Mouse (Mus musculus) G1E-ER4 (cell line): ENCODE results near the gene Fam110a. TPM values are rescaled to one million over a fixed set of nuclear protein-coding genes. Genes with fewer than 3 reads are reported as not detected.

Experiments used
- GATA1 ChIP-seq: IDR thresholded peaks from one replicate; pipeline ENCODE4 v1.8.0; 2012; ENCODE audit warnings: low read length, inconsistent platforms
- polyA plus RNA-seq: library from polyadenylated mRNA; stranded (reverse); fragments of >175 nt; gene quantifications from 2 replicates; pipeline ENCODE4 v1.2.3, GENCODE M21; 2012

The Fam110a gene
- polyA plus RNA-seq, 1 experiment, result 22.6 TPM

DNA sequence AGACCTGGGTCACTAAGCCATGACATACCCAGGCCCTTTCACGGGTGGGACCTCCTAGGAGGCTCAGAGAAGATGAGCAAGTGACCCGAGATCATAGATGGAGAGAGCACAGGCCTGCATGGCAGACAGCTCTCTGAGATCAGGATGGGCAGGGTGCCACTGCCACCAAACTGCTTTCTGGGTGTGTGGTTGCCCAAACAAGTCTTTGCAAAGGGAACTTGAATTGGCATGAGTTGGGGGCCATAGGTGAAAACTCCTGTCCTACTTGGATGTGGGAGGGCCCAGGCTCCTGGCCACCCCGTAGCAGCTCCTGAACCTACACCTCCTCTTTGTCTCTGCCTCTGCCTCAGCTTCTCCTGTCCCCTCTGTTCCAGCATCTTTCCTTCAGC is 20.3 kb upstream of the Fam110a start:
- TF ChIP-seq GATA1, result no peak

DNA sequence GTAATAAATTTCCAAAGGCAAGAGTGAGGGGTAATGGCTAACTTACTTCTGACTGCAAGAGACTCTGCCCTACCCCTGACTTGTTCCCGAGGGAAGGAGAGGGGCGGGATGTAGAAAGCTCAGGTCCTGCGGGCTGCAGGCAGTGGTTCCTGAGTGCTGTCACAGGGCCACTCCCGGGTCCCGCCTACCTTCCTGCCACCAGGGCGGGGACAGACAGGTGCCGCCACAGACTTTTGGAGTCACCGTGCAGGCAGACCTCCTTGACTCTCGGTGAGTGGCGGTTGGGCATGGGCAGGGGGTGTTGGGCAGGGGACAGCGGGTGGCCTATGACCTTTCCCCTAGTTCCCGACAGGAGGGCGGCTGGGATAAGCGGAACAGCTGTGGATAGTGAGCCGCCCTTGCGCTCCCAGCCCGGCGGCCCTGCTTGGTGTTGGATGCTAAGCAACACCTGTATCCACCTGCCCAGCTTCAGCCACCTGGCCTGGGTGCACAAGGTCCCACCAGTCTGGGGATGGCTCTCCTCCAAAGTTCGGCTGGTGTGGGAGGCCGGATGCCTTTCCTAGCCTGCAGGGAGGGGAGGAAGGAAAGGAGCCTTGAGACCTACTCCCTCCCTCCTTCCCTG is 19.8 kb upstream of the Fam110a start:
- TF ChIP-seq GATA1, result no peak

- no peak for TF ChIP-seq GATA1
Measured at GRCm38 (mm10) chr2:151998932-151999331, 18.9 kb upstream of the Fam110a start.

DNA sequence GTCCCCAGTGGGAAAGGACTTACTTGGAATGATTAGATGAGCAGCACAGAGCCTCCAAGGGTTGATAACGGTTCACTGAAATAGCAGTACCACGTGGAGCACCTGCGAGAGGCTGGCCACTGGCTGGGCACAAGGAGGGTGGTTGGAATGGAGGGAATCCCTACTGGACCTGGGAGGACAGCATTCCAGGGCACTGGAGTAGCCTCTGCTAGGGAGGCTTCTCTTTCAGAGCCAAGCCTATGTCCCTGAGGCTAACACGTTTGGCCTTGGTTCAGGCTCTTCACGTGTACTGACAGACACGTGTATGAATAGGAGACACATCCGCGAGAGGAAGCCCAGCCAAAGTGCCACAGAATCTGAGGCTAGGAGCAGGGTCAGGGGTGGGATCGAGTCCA is 18.5 kb upstream of the Fam110a start:
- TF ChIP-seq GATA1, result no peak

- no peak for TF ChIP-seq GATA1
Measured at GRCm38 (mm10) chr2:151997776-151998504, 17.9 kb upstream of the Fam110a start.

DNA sequence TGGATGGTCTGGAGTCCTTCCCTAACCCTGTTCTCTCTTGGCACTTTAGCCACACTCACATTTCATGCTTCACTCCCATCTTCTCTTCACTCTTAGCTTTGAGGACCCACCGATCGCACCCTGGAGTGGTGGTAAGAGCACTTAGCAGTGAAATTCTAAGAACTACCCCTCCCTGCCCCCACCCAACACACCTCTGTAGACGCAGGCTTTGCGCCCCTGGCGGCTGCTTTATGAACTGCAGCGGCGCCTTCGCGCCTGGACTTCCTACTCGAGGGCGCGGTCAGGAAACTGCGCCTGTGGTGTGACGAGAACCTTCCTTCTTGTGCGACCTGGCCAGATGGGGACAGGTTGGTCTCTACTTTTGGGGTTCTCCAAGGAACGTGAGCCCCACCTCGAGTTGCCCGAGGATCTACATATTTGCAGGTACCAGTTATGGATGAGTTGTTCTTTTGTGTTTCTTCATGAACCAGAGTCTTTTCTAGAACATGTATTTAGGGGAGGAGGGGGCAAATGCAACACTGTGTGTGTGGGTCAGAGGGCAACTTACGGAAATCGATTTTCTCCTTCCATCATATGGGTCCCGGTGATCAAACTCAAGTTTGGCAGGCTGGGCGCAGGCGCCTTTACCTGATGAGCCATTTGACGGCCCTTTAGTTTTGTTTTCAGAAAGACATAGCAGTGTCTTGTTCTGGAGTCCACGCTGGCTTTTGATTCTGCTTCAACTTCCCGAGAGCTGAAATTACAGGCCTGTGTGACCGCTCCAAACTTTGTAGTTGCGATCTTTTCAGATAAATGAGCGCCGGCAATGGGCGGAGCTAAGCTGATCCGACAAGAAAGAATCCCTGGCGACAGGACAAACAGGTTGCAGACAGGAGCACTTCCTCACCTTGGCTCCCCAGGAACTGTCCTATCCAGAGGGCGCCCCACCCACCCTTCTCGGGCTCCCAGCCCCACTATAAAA is 16.5 kb upstream of the Fam110a start, which contains the start of gene Slc52a3:
TSS of gene Slc52a3 (plus strand) at position 283 of the 961 bp plus-strand sequence.
- TF ChIP-seq GATA1, result no peak

- no peak for TF ChIP-seq GATA1
Measured at GRCm38 (mm10) chr2:151994350-151995122, 14.5 kb upstream of the Fam110a start.

DNA sequence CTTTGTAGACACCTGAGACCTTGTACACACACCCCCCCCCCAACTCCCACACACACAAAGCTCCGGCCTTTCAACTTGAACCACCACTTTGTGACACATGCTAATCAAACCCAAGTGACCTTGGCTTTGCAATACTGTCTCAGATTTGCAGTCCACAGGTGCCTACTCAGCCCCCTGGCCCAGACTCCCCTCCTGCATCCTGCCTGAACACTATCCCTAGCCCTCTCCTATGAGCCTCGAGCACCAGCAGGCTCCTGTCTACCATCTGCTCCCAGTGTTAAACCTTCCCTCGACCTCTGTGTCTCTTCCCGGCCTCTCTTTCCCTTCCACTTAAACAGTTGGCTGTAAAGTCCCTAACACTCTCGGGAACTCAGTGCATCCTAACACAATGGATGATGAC is 11.4 kb upstream of the Fam110a start:
- TF ChIP-seq GATA1, result no peak

DNA sequence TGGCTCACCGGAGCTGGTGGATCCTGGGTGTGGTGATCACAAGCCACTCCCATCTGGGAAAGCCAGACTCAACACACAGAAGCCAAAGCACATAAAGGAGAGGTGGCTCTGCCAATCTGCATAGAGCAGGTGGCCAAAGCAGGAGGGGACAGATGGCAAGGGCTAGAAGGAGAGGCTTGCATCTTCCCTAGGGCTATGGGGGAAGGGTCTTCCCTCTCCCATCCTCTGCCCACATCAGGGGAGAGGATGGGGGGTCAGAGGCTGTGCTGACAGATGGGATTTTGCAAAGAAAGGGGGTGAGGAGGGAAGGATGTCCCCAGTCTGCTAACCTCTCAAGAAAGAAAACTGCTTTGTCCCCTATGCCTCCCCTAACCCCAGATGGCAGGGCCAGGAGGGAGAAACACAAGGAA is 11.0 kb upstream of the Fam110a start:
- TF ChIP-seq GATA1, result no peak

GRCm38 (mm10) chr2:151988978-151989377 is 9.0 kb upstream of the Fam110a start:
- no peak for TF ChIP-seq GATA1

GRCm38 (mm10) chr2:151986958-151987357 is 6.9 kb upstream of the Fam110a start:
- TF ChIP-seq GATA1, result no peak

DNA sequence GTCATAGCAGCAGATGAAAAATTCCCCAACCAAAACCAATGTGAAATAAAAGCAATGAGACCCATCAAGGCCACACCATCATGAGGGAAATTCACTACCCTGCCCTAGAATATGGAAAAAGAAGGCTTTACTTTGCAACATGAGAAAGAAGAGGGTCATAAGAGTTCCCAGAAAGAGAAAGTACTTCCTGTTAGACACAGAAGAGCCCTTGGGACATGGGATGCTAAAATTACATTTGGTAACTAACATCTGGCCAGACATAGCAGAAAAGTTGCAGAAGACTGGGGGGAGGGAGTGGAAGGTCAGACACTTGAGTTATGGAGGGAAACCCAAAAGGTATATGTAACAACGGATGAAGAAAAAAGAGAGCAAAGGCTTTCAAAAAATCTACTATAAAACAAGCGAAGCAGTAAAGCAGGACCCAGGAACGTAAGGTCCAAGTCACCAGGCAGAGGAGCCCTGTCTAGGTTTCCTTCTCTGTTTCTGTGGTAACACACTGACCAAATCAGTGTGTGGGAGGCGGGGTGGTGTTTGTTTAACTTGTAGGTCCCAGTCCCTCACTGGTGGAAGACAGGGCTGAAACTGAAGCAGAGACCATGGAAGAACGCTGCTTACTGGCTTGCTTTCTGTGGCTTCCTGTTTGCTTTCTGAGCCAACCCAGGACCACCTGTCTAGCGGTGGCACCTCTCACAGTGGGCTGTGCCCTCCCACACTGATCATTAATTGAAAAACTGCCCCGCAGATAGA is 5.6 kb upstream of the Fam110a start:
- no peak for TF ChIP-seq GATA1

- no peak for TF ChIP-seq GATA1
Measured at GRCm38 (mm10) chr2:151984019-151984418, 4.0 kb upstream of the Fam110a start.

DNA sequence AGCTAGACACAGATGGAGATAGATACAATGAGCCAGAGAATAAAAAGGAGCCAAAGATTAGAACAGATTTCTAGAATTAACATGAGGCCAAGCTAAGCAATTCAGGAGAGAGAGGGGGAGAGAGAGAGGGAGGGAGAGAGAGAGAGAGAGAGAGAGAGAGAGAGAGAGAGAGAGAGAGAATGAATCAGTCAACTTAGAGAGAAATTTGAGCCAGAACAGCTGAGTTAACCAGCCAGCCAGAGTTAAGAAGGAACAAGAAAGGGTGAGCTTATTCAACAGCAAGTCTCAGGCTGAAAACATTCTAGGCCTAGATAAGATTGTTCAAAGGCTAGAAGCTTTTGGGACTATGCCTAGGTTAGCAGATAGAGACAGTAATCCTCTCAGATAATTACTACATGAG is 2.5 kb upstream of the Fam110a start:
- no peak for TF ChIP-seq GATA1

DNA sequence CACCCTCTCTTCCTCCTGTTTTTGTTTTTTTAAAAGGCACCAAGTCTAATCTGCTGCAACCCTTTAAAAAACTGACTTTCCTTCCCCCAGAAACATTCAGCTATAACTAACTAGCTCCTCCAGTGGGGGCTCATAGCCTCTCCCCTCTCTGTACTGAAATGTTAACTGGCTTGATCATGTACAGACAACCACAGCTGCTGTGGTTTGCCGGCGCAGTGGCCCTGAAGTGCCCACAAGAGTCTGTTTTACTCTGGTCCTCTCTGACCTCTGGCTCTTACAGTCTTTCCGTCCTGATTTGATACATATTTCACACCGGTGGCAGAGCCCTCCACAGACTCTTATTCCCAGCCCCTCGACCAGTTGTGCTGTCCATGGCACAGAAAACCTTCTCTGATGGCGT is 1.2 kb upstream of the Fam110a start:
- TF ChIP-seq GATA1, result no peak
